Mouse (Mus musculus): ENCODE data around the gene Gfpt1. TPM values are rescaled to one million over a fixed set of nuclear protein-coding genes. Genes with fewer than 3 reads are reported as not detected.
A peak's percentile ranks its signal among the peaks of the same experiment; 100 is the strongest.
"Not testable (repeated sequence)": the region's sequence is repeated elsewhere in the genome, so short reads cannot be mapped to it uniquely, and the experiment has no call there.

The Gfpt1 gene
- polyA plus RNA-seq, 1 experiment from 2014 or later: 7.7 TPM

DNA sequence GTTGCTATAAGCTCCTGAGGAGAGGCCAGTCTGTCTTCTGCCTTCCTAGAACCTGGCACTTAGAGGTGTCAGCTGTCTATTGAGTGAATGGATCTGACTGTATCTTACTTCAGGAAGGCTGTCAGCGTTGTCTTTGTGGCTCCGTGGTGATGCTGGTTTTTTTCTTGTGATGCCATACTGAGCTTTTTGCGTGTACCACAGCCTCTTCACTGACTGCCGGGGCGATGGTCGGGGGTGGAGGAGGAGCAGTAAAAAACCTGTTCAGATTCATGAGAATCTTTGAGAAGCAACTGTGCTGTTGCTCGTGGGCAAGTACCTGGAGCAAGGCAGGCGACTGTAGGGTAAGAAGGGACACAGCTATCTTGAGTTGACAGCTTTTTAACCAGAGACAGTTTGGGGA lies 23.8 kb upstream of the Gfpt1 start:
- ATAC-seq (ENCODE audit: low read depth): no peak
- H3K27ac ChIP-seq: no peak overlapping the region
- no peak overlapping the region for H3K9ac ChIP-seq
- no peaks in the 10 kb centered on the region for H3K4me1 ChIP-seq (replicated peaks)
- H3K4me2 ChIP-seq: no peak overlapping the region
- DNase-seq: no peak
- H3K36me3 ChIP-seq: peaks cover 80% of the 10 kb centered on the region
- H3K4me3 ChIP-seq (replicated peaks): no peak overlapping the region
- H3K27me3 ChIP-seq: no peaks in the 10 kb centered on the region
- 80% methylated on average over 8 of the region's 8 CpGs for WGBS (ENCODE audit: insufficient replicate concordance)
- H3K9me3 ChIP-seq (replicated peaks): peaks cover 6% of the 10 kb centered on the region; the same call in 1 of the 2 replicates

DNA sequence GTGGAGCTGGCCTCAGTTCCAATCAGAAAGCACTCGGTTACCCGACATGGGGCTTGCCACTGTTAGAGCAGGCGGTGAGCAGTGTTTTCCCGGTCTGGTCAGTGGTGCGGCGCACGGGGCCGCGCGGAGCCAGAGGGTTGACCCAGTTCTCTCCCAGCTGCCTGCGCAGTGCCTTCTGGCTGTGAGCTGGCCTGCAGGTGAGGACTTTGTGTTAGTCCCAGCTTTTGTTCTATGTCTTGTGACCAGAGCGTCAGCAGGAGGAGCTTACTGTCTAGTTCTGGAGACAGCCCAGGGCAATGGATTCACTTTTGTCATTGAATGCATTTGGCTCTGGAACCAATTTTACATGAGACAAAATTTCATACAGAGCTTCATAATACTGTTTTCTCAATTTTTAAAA lies 20.9 kb upstream of the Gfpt1 start:
- 90% methylated on average over 12 of the region's 12 CpGs for WGBS (ENCODE audit: insufficient replicate concordance)
- no peak overlapping the region for H3K9ac ChIP-seq
- no peak overlapping the region for H3K27ac ChIP-seq
- no peak overlapping the region for H3K4me2 ChIP-seq
- H3K36me3 ChIP-seq: peaks cover 82% of the 10 kb centered on the region
- peaks cover 6% of the 10 kb centered on the region for H3K4me1 ChIP-seq (replicated peaks)
- DNase-seq (no peak), ATAC-seq (ENCODE audit: low read depth) (no peak)
- H3K27me3 ChIP-seq: no peaks in the 10 kb centered on the region
- H3K9me3 ChIP-seq (replicated peaks): peaks cover 6% of the 10 kb centered on the region; the same call in 1 of the 2 replicates
- H3K4me3 ChIP-seq (replicated peaks): no peak overlapping the region

DNA sequence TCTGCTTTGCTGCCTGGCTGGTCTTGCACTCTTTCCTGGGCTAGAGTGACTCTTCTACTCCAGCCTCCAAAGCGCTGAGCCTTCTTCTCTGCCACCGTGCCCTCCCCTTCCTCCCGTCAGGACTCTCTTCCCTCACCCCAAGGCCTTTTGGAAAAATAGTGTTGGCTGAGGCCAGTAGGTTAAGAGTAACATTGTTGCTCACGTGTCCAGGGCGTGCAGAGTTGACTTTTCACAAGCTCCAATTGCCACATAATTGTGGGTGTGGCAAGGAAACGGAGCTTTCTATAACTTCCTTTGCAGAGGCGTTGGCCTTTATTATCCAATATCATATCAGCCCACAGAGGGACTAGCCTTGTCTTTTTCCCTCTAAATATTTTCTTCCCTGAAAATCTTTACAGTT lies 15.7 kb upstream of the Gfpt1 start:
- DNase-seq: no peak
- no peak overlapping the region for H3K4me2 ChIP-seq
- H3K9ac ChIP-seq: no peak overlapping the region
- no peak for ATAC-seq (ENCODE audit: low read depth)
- no peak overlapping the region for H3K27ac ChIP-seq
- peaks cover 47% of the 10 kb centered on the region for H3K36me3 ChIP-seq
- H3K4me3 ChIP-seq (replicated peaks): no peak overlapping the region
- no peaks in the 10 kb centered on the region for H3K27me3 ChIP-seq
- H3K9me3 ChIP-seq (replicated peaks): no peaks in the 10 kb centered on the region
- peaks cover 9% of the 10 kb centered on the region for H3K4me1 ChIP-seq (replicated peaks)
- 35% methylated on average over 7 of the region's 7 CpGs for whole genome bisulfite sequencing (ENCODE audit: insufficient replicate concordance)

DNA sequence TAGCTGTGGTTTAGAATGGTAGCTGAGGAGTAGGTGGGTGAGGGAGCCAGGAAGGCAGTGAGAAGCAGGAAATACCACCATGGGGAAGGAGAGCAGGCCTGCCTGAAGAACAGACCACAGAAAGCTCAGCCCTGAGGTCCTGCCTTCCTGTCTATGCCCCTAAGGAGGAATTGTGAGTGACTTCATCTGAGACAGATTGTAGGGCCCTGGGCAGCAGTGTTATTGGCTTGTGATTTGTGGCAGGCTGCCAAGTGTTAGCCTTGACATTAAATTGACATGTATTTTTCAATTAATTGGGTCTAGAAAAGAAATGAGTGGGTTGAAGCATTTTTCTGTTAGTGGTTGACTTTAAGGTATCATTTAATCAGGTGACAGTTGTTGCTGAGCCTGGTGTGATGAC lies 13.8 kb upstream of the Gfpt1 start:
- DNase-seq (no peak), ATAC-seq (ENCODE audit: low read depth) (no peak)
- H3K36me3 ChIP-seq: peaks cover 33% of the 10 kb centered on the region
- H3K4me2 ChIP-seq: no peak overlapping the region
- H3K9ac ChIP-seq: no peak overlapping the region
- no peak overlapping the region for H3K27ac ChIP-seq
- H3K9me3 ChIP-seq (replicated peaks): no peaks in the 10 kb centered on the region
- peaks cover 9% of the 10 kb centered on the region for H3K4me1 ChIP-seq (replicated peaks)
- H3K27me3 ChIP-seq: no peaks in the 10 kb centered on the region
- H3K4me3 ChIP-seq (replicated peaks): no peak overlapping the region

DNA sequence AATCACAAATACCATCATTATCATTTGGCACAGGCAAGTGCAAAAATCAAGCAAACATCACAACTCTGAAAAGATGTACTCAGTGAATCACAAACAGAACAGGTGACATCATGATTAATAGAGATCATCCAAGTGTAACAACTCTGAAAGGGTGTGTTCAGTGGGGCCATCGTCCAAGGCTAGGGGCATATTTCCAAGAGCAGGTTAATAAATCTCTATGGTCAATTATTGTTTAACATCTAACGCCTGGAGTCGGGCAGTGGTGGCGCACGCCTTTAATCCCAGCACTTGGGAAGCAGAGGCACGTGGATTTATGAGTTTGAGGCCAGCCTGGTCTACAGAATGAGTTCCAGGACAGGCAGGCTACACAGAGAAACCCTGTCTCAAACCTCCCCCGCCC lies 11.3 kb upstream of the Gfpt1 start:
- 67% methylated on average over 7 of the region's 7 CpGs for WGBS (ENCODE audit: insufficient replicate concordance)

DNA sequence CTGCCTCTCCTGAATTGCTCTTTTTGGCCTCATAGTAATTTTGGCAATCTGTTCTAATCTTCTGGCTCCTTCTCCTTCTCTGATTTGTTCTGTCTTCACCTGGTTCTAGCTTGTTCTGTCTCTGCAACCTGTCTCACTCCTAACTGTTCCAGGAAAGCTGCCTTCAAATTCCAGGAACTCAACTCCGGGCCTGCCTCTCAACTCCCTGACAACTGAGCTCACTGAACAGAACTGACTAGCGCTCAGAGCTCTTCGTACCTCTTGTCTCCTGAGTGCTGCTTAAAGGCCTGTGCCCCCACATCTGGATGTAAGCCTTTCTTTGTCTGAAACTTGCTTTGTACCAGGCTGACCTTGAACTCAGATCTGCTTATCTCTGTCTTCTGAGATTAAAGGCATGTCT lies 10.2 kb upstream of the Gfpt1 start:
- Histone ChIP-seq H3K4me3 (replicated peaks) (no peak overlapping the region), H3K9ac (no peak overlapping the region), H3K27ac (no peak overlapping the region), H3K9me3 (replicated peaks) (no peaks in the 10 kb centered on the region), H3K4me2 (no peak overlapping the region), H3K27me3 (no peaks in the 10 kb centered on the region), H3K4me1 (replicated peaks) (no peaks in the 10 kb centered on the region), H3K36me3 (peaks cover 10% of the 10 kb centered on the region; the same call in 1 of the 2 replicates)
- no peak for DNase-seq
- 73% methylated on average over 3 of the region's 3 CpGs for WGBS (ENCODE audit: insufficient replicate concordance)
- ATAC-seq (ENCODE audit: low read depth): no peak

More for the DNA sequence above, 11.3 kb upstream of the Gfpt1 start:
- not testable (repeated sequence) for H3K27me3 ChIP-seq; DNase-seq; H3K9me3 ChIP-seq (replicated peaks); H3K9ac ChIP-seq; ATAC-seq (ENCODE audit: low read depth); H3K27ac ChIP-seq; H3K4me3 ChIP-seq (replicated peaks); H3K4me1 ChIP-seq (replicated peaks); H3K4me2 ChIP-seq
- peaks cover 15% of the 10 kb centered on the region; the same call in 1 of the 2 replicates for H3K36me3 ChIP-seq

DNA sequence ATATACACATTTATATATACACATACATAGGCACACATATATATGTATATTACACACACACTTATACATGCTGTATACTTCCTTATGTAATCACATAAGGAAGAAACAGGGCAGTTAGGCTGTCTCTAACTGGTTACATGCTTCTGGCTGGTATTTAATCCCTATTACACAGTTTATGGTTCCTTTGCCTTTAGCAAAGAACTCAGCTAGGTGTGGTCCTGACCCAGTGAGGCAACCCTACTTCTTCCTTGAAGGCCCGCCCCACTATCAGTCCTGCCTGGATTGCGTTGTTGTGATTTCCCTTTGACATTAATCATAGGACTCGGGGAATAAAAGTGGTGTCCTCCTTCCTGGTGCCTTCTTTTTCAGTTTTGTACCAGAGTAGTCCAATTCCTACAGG lies 8.3 kb upstream of the Gfpt1 start:
- no peak overlapping the region for H3K4me3 ChIP-seq (replicated peaks)
- WGBS (ENCODE audit: insufficient replicate concordance): 79% methylated on average over 3 of the region's 3 CpGs
- no peaks in the 10 kb centered on the region for H3K4me1 ChIP-seq (replicated peaks)
- H3K27me3 ChIP-seq: no peaks in the 10 kb centered on the region
- H3K4me2 ChIP-seq: no peak overlapping the region
- H3K9ac ChIP-seq: no peak overlapping the region
- DNase-seq (no peak), ATAC-seq (ENCODE audit: low read depth) (no peak)
- H3K9me3 ChIP-seq (replicated peaks): no peaks in the 10 kb centered on the region
- no peak overlapping the region for H3K27ac ChIP-seq
- 0 out of 2 replicates have a peak, but pooled peaks cover 5% of the 10 kb centered on the region for H3K36me3 ChIP-seq

DNA sequence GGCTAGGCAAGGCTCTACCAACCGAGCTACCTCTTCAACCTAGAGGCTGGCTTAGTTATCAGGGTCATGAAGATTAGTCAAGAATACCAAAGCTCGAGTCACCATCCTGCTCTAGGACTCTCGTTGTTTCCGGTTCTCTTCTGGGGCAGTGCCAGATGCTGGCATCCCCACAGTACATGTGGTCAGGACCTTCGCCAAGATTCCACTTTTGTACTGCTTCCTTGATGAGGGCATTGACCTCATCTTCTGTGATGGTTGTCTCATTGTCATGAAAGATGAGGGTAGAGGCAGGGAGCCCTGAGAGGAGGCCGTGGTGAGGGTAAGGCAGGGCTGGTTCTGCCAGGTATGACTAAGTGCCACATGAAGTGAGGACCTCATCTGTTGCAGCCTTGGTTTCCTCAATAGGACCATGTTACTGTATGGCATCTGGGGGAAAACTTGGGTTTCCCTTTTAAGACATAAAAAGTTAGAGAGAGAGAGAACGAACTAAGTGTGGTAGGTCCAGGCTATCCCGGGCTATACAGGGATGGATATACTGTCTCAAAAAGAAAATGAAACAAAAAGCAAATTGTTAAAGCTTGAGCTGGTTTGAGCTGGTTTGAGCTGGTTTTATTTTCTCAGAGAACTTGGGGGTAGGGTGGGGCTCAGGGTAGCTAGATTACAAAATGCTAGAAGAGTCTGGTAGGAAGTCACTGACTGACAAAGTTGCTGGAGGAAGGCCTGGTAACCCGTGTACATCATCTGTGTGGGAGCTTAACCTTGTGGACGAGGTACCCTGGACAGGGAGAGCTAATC lies 4.6 kb upstream of the Gfpt1 start:
- H3K4me3 ChIP-seq (replicated peaks): no peak overlapping the region
- ATAC-seq (ENCODE audit: low read depth): no peak
- no peak overlapping the region for H3K9ac ChIP-seq
- no peaks in the 10 kb centered on the region for H3K36me3 ChIP-seq
- H3K4me1 ChIP-seq (replicated peaks): peaks cover 15% of the 10 kb centered on the region
- no peak overlapping the region for H3K4me2 ChIP-seq
- H3K9me3 ChIP-seq (replicated peaks): no peaks in the 10 kb centered on the region
- 75% methylated on average over 10 of the region's 10 CpGs for WGBS (ENCODE audit: insufficient replicate concordance)
- no peak overlapping the region for H3K27ac ChIP-seq
- DNase-seq: no peak
- H3K27me3 ChIP-seq: no peaks in the 10 kb centered on the region

DNA sequence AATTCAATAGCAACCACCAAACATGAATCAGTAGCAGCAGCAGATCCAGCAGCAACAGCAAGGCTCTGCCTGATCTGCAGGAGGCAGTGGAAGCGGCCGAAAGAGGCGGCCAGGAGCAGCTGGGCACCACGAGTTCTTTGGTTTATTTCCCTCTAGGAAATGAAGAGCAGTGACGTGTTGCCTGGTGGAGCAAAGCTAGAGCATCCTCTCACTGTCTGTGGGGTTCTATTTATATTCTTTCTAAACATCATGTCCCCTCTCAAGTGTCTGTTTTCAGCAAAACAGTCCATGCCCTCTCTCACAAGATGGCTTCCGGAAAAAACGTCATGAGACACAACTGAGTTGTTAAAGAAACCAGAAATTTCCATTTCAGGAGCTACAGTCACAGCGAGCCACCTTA lies 3.5 kb upstream of the Gfpt1 start:
- WGBS (ENCODE audit: insufficient replicate concordance): 83% methylated on average over 8 of the region's 8 CpGs
- DNase-seq: no peak
- Histone ChIP-seq H3K9me3 (replicated peaks) (no peaks in the 10 kb centered on the region), H3K4me2 (no peak overlapping the region), H3K4me1 (replicated peaks) (peaks cover 26% of the 10 kb centered on the region), H3K9ac (no peak overlapping the region), H3K36me3 (no peaks in the 10 kb centered on the region), H3K4me3 (replicated peaks) (no peak overlapping the region), H3K27me3 (no peaks in the 10 kb centered on the region), H3K27ac (no peak overlapping the region)
- no peak for ATAC-seq (ENCODE audit: low read depth)

DNA sequence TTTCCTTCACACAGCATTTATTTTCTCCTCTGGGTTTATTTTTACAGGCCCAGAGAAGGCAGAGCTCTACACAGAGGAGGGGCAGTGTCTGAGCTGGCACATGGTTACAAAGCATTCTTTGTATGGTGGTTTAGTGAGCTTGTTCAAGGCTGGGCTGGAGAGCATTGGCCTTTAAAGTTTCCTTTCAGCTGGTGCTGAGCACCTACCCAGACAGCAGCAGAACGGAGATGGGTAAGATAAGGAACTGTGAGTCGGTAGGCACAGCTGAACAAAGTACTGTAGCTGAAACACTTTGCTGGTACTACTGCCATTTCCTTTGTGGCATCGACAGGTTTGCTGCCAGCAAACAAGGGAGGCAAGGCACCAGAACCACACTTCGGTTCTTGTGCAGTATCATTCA lies 1.7 kb upstream of the Gfpt1 start:
- ATAC-seq (ENCODE audit: low read depth): no peak
- peak overlapping the region; percentile 98 for H3K4me2 ChIP-seq
- peaks cover 30% of the 10 kb centered on the region for H3K4me1 ChIP-seq (replicated peaks)
- no peaks in the 10 kb centered on the region for H3K27me3 ChIP-seq
- no peak overlapping the region; the same call in 1 of the 2 replicates for H3K4me3 ChIP-seq (replicated peaks)
- H3K27ac ChIP-seq: peak overlapping the region; percentile 96
- WGBS (ENCODE audit: insufficient replicate concordance): 34% methylated on average over 4 of the region's 4 CpGs
- H3K36me3 ChIP-seq: no peaks in the 10 kb centered on the region
- 0 out of 2 replicates have a peak overlapping the region, but pooled peaks have one; percentile 19 for H3K9ac ChIP-seq
- no peaks in the 10 kb centered on the region for H3K9me3 ChIP-seq (replicated peaks)
- no peak for DNase-seq

DNA sequence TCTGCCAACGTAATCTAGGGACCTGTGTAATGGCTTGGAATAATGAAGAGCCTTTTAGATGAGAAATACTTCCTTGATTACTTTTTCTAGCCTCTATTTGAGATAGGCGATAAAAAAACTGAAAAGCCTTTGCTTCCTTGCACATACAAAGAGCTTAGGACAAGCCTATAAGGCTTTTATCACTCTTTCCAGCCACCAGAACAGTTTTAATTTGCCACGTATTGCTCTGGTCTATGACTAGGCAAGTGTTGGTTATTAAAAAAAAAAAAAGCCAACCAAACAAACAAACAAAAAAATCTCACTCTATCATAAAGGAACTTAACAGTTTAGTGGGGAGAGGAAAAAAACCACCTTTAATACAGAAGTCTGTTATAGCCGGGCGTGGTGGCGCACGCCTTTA lies 1.2 kb upstream of the Gfpt1 start:
- Histone ChIP-seq H3K4me2 (peak overlapping the region; percentile 98), H3K36me3 (no peaks in the 10 kb centered on the region), H3K4me1 (replicated peaks) (peaks cover 30% of the 10 kb centered on the region), H3K27ac (peak overlapping the region; percentile 96), H3K9ac (peak overlapping the region; percentile 19; the same call in 1 of the 2 replicates), H3K4me3 (replicated peaks) (peak overlapping the region; percentile 86), H3K9me3 (replicated peaks) (no peaks in the 10 kb centered on the region), H3K27me3 (no peaks in the 10 kb centered on the region)
- ATAC-seq (ENCODE audit: low read depth) (no peak), DNase-seq (no peak)
- 63% methylated on average over 7 of the region's 7 CpGs for WGBS (ENCODE audit: insufficient replicate concordance)

DNA sequence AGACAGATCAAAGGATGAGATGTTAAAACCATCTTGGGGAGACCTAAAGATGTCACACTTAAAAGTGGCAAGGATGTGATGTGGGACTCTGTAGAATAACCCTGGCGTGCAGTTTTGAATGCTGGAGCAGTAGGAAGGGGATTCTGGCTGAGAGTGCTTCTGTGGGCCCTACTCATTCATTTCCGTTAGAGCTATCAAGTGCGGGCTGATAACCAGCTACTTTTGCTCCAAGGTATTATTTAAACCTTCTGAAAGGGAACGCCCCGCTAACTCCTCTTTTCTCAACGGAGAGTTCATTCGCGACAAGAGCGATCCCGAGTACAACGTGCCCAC lies 676 bp upstream of the Gfpt1 start:
- Histone ChIP-seq H3K4me2 (peak overlapping the region; percentile 98), H3K9me3 (replicated peaks) (no peaks in the 10 kb centered on the region), H3K4me1 (replicated peaks) (peaks cover 30% of the 10 kb centered on the region), H3K9ac (peak overlapping the region; percentile 97), H3K4me3 (replicated peaks) (peak overlapping the region; percentile 86), H3K27me3 (no peaks in the 10 kb centered on the region), H3K27ac (peak overlapping the region; percentile 96), H3K36me3 (no peaks in the 10 kb centered on the region)
- WGBS (ENCODE audit: insufficient replicate concordance): under 1% methylated on average over 11 of the region's 11 CpGs
- DNase-seq: no peak
- no peak for ATAC-seq (ENCODE audit: low read depth)

All from liver, embryonic 13.5 days (tissue).